Mouse (Mus musculus) MEL-GATA-1-ER (cell line): ENCODE measurements around the gene Ldhal6b.

ENCODE experiments used
- DNase-seq: peaks from one replicate; pipeline ENCODE4 v3.0.0-alpha.2; 2012; ENCODE audit warnings: low read depth; ENCODE audit errors: extremely low read depth

The Ldhal6b gene

GRCm38 (mm10) chr17:5411205-5411604 is 7.4 kb downstream of the Ldhal6b start:
- DNase-seq: no peak

GRCm38 (mm10) chr17:5410336-5410735 is 8.2 kb downstream of the Ldhal6b start:
- no peak for DNase-seq

DNA sequence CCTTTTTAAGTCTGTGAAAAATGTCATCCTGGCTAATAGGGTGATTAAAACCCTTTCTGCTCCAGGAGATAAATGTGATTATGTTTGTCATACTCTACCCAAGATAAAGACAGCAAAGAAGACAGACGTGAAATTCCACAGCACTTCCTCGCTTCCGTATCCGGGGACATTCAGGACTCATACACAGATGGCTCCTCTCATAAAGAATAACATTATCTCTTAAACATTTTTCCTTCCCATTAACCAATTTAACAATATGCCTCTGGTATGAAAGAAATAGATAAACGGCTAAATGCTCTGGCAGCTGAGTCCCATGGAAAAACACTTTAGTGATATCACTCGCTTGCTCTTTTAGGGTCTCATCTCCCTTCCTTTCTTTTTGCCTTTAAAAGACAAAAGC is 11.5 kb downstream of the Ldhal6b start:
- peak; percentile 18 for DNase-seq

GRCm38 (mm10) chr17:5406566-5406965 is 12.0 kb downstream of the Ldhal6b start:
- peak; percentile 43 for DNase-seq

DNA sequence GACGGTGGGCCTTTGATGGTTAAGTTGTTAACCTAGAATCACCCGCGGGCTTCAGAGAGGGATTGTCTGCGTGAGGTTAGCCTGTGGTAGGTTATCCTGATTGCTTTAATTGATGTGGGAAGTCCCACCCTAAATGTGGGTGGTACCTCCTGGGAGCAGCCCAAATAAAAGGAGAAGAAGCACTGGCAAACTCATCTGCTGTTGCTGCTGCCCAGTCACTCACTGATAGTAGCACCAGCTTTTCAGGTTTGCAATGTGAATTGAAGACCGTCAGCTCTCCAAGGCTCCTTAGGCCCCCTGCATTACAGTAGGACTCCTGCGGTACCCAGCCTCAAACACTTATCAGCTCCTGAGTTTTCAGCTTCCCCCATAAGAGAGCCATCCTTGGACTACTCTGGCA is 14.7 kb downstream of the Ldhal6b start:
- peak; percentile 69 for DNase-seq

DNA sequence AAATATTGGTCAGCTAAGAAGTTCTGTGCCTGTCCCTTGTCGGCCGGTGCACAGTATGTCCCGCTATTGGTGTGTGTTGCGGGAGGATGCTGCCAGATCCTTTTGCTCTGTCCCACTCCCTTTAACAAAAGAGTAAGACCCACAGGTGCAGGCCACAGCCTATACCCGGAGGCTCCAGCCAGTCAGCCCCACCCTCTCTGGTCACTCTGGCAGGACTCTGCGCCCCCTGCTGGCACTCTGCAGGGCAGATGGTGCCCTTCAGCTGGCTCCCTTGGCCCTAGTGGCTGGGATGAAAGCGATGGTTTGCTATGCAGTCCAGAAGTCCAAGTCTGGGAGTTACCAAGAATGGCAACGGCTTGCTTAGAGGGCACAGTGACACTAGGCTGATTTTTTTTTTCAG is 15.9 kb downstream of the Ldhal6b start:
- DNase-seq: peak; percentile 61

- peak; percentile 60 for DNase-seq
These were observed 16.5 kb downstream of the Ldhal6b start for GRCm38 (mm10) chr17:5402069-5402468.

- no peak for DNase-seq
These were observed 17.3 kb downstream of the Ldhal6b start for GRCm38 (mm10) chr17:5401288-5401687.

GRCm38 (mm10) chr17:5400435-5401090 is 18.0 kb downstream of the Ldhal6b start:
- no peak for DNase-seq

GRCm38 (mm10) chr17:5397148-5398007 is 21.2 kb downstream of the Ldhal6b start:
- DNase-seq: peak; percentile 71

DNA sequence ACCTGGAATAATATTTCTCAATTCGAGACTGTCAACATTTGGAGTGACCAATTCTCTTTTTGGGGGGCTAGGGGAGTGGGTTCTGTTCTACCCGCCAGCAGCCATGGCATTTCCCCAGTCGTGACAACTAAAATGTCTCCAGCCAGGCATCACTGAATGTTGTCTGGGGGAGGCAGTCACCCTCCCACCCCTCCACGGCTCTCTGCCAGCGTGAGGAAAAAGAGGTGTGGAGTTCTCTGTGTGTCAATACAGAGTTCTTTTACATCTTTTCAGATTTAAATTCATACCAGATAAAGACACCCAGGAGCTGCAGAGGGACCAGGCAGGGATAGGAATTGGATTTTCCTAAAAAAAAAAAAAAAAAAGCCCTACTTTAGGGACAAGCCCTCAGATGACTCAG is 22.4 kb downstream of the Ldhal6b start:
- no peak for DNase-seq

- no peak for DNase-seq
These were observed 22.9 kb downstream of the Ldhal6b start for GRCm38 (mm10) chr17:5395454-5396205.

DNA sequence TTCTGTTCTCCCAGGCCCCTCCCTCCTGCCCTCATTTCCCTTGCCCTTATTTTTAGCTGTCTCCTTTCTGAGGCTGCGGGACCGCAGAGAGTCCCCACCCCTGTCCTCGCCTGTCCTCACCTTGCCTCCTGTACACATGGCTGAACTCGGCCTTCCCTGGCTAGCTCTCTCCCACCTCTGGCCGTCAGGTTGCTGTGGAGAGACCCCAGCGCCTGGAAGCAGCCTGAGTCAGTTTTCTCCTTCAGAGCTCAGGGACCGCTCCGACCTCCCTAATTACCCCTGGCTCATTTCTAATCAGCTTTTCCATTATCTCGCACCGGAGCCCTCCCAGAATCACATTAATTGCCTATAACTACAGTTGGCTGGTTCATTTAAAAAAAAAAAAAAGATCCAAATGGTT is 27.9 kb downstream of the Ldhal6b start:
- DNase-seq: no peak

DNA sequence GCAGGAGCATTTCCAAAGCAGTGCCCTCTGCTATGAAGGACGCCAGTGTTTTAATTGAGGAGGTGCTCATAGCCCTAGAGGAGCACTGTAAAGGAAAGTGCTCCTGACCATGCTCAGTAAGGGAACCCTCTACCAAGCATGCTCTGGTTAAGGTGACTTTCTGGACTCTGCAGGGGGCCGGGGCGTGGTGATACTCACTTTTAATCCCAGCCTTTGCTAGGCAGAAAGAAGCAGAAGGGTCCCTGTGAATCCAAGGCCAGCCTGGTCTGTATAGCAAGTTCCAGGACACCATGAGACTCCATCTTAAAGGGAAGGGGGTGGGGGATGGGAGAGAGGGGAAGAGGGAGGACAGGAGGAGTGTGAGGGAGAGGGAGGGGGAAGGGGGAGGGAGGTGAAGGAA is 30.2 kb downstream of the Ldhal6b start:
- no peak for DNase-seq

DNA sequence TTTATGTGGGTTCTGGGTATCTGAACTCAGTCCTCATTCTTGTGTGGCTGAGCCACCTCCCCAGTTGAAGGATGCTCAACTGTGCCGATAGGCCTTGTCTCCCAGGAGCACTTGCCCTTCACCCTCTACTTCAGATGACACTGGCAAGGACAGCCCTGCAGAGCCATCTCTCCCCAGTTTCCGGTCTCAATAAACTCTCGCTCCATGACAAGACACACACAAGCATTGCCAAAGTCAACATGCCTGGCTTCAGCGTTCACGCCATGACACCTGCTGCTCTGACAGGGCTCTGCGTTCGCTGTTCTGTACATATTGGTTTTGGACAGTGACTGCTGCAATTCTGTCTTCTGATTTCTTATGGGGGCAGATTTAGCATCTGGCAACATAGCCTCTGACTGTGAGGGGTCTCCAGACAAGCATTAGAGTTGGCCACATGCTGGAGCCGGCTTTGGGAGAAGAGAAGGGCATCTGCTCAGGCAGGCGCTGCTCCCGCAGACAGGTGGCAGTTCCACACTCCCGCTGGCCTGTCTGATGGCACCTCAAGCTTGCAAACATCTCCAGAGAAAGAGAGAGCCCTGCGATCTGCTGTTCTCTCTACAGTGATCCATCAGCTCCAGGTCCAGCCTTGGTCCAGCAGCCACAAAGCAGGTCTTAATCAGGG is 31.6 kb downstream of the Ldhal6b start:
- no peak for DNase-seq

GRCm38 (mm10) chr17:5385694-5386093 is 32.9 kb downstream of the Ldhal6b start:
- no peak for DNase-seq

GRCm38 (mm10) chr17:5377930-5378310 is 40.6 kb downstream of the Ldhal6b start:
- peak; percentile 28 for DNase-seq

DNA sequence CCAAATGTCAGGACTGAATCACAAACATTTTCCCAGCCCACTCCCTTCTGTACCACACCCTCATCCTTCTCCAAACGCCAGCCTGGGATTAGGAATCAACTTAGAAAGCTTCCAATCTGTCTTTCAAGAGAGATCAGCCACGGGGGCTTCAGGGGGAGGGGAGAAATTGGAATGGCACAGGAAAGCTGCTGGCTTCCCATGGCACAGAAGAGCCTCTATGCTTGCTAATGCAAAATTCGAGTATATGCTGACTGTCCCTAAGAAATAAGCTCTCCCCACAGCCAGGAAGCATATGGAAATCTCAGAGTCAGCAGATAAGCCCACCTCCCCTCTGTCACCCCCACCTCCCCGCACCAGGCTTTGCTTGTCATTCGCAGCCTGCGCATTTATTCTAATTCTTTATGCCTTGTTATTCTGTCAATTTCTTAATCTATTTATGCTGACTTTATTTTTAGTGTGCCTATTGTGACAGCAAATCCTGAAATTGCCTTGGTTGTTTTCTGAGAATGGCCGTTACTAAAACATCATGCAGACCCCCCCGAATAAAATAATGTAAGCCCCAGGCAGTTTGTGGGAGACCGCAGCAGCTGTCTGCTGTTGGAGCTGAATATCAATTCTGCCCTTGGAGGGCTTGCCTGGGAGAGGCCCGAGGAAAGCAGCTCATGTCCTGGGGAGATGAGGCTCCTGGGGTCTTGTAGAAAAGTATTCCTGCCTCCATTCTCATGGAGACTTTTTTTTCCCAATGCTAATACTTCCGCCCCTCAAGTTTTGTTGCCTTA is 41.2 kb downstream of the Ldhal6b start:
- no peak for DNase-seq

GRCm38 (mm10) chr17:5372951-5373350 is 45.6 kb downstream of the Ldhal6b start:
- DNase-seq: no peak

DNA sequence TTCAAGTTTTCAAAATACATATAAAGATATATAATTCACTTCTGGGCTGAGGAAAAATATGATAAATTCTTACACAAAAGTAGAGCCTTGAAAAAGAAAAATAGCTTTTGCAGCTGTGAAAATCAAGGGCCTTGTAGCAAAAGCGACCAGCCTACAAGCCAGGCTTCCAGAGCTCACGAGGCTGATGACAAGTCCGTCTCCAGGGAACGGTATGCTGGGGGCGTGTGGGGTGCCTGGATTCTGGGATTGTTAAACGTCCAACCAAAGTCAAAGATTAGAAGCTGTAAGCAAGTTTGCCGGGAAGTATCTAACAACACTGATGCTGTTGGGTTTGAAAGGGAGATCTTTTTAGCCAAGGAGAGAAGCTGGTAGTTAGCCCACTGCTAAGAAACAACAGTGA is 47.0 kb downstream of the Ldhal6b start:
- no peak for DNase-seq

DNA sequence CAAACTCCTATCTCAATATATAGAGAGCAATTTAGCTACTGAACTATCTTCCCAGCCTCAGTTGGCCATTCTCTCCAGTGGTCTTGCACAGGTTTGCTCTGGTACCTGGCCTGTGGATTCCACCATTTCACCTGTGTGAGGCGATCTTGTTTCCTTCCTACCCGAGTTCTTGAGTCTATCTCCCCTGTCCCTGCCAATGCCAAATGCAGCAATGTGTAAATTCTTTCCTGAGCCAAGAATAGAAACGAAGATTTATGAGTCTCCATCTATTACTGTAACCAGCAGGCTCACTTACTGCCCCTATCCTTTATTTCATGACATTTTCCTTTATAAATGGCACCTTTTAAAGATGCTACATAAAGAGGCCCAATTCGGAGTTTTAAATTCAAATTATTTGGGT is 47.5 kb downstream of the Ldhal6b start:
- DNase-seq: no peak
